Comparison of ENCODE assay signal across 28 mouse cellular contexts in genomic region chr1:181358526-181358925, GRCm38 (mm10). TPM values are rescaled to one million over a fixed set of nuclear protein-coding genes. Genes with fewer than 3 reads are reported as not detected.
A peak's percentile ranks its signal among the peaks of the same experiment; 100 is the strongest.
DNase-seq lines count a peak whose midpoint lies in the region; ATAC-seq lines count a peak whose summit lies in the region.
"Had no signal": no experiment of that assay in that cellular context is flagged by ENCODE, and none has a peak within 500 bp of the region (broad histone marks: within the 10 kb centered on the region; RNA-seq: fewer than 3 reads in every experiment).

No protein-coding gene starts in this region.

- H3K9ac ChIP-seq in midbrain, embryonic 14.5 days (replicated peaks; ENCODE audit: low read length) = no peak overlapping the region
- H3K9ac ChIP-seq: forebrain, embryonic 13.5 days; heart, embryonic 15.5 days; intestine, embryonic 15.5 days; limb, embryonic 15.5 days; liver, embryonic 14.5 days; neural tube, embryonic 15.5 days had no signal

- H3K27ac ChIP-seq in midbrain, embryonic 14.5 days (replicated peaks; ENCODE audit: low read depth, low read length) = no peak overlapping the region
- H3K27ac ChIP-seq: forebrain, embryonic 13.5 days; heart, embryonic 15.5 days; intestine, embryonic 15.5 days; limb, embryonic 15.5 days; liver, embryonic 14.5 days; macrophage; midbrain, embryonic 10.5 days; neural tube, embryonic 15.5 days; stomach, postnatal 0 days had no signal

- H3K36me3 ChIP-seq in midbrain, embryonic 14.5 days (ENCODE audit: control insufficient read depth, insufficient read depth, low read length) = no peaks in the 10 kb centered on the region
- H3K36me3 ChIP-seq: G1E; heart, embryonic 15.5 days; intestine, embryonic 15.5 days; limb, embryonic 15.5 days; midbrain, embryonic 10.5 days; neural tube, embryonic 15.5 days had no signal

- peaks cover 9% of the 10 kb centered on the region; the same call in 1 of the 2 replicates for H3K27me3 ChIP-seq in midbrain, embryonic 14.5 days (ENCODE audit: control insufficient read depth, insufficient read depth, low read length)

- peak; percentile 33 for ATAC-seq in common myeloid progenitor, adult 5-6 weeks (replicated peaks; ENCODE audit: low read depth, poor library complexity, severe bottlenecking)
- ATAC-seq in midbrain, embryonic 14.5 days (ENCODE audit: low FRiP score, low TSS enrichment) = no peak
- ATAC-seq: forebrain, embryonic 13.5 days; hindbrain, embryonic 16.5 days; intestine, embryonic 15.5 days had no signal

- WGBS in midbrain, embryonic 14.5 days = 81% methylated on average over 7 of the region's 7 CpGs

- H3K4me1 ChIP-seq in midbrain, embryonic 14.5 days (ENCODE audit: control insufficient read depth, insufficient read depth, low read length) = peaks cover 2% of the 10 kb centered on the region; the same call in 1 of the 2 replicates

- H3K4me2 ChIP-seq in midbrain, embryonic 14.5 days (ENCODE audit: low read length) = no peak overlapping the region
- H3K4me2 ChIP-seq: forebrain, embryonic 13.5 days; heart, embryonic 15.5 days; intestine, embryonic 15.5 days; limb, embryonic 15.5 days; neural tube, embryonic 15.5 days had no signal

- H3K9me3 ChIP-seq in midbrain, embryonic 14.5 days (ENCODE audit: control insufficient read depth, low read length) = no peaks in the 10 kb centered on the region
- H3K9me3 ChIP-seq: forebrain, embryonic 13.5 days; G1E; heart, embryonic 15.5 days; intestine, embryonic 15.5 days; limb, embryonic 15.5 days; midbrain, embryonic 10.5 days; neural tube, embryonic 15.5 days had no signal

- peak; percentile 26 for DNase-seq in adrenal gland, postnatal 14 days
- no peak for DNase-seq in adrenal gland, adult 8-10 months
- peak; percentile 78 for DNase-seq in 416B (ENCODE audit: low read depth)
- peak; percentile 20 to 54 for DNase-seq in lung, postnatal 4 days
- DNase-seq in midbrain, embryonic 14.5 days = no peak
- no peak for DNase-seq in thymus, postnatal 36 days
- DNase-seq: B cell, adult 2 months; cerebellum, adult 2 months; cerebellum, postnatal 25 days; gastrocnemius, postnatal 36 days; heart, postnatal 4 days; kidney, adult 9 months; kidney, postnatal 25 days; thymus, adult 2 months had no signal

- H3K4me3 ChIP-seq in midbrain, embryonic 14.5 days (replicated peaks; ENCODE audit: low read depth, low read length) = no peak overlapping the region
- H3K4me3 ChIP-seq: forebrain, embryonic 13.5 days; heart, embryonic 15.5 days; intestine, embryonic 15.5 days; limb, embryonic 15.5 days; midbrain, embryonic 10.5 days; neural tube, embryonic 15.5 days had no signal

RNA-seq across cellular contexts. Expression of gene Cnih3, which starts 6.1 kb away (rescaled TPM):
- total RNA-seq in adrenal gland, postnatal 14 days (2021) = not detected in 2 replicates
- total RNA-seq in adrenal gland, adult 8-10 months (2022) = under 1 TPM in 2 of 4 experiments, not detected in 2; 0.14 to 0.25 TPM
- total RNA-seq in common myeloid progenitor, adult 5-6 weeks (2017) = 0.09 TPM in 1 of 2 replicates, not detected in the other
- polyA plus RNA-seq in midbrain, embryonic 14.5 days (2014; fragmentation: Nextera tagmentation; extraction: Ambion mirVana) = 7.6 and 10.3 TPM in 2 replicates
- total RNA-seq: CH12.LX; gastrocnemius, adult 18-20 months; gastrocnemius, postnatal 36 days; heart, postnatal 4 days had no signal
- polyA plus RNA-seq: G1E; macrophage; thymus, adult 2 months had no signal

Comparison
In these comparisons a context has a peak if more than half of its experiments do, and no peak if none do; other contexts are left out.
1. DNase-seq: peak in adrenal gland, postnatal 14 days (single experiment), 416B (single experiment) and lung, postnatal 4 days (2 of 2); none in adrenal gland, adult 8-10 months (single experiment), midbrain, embryonic 14.5 days (single experiment) and thymus, postnatal 36 days (0 of 2).